Mouse (Mus musculus) testis, adult 2 months (tissue): ENCODE measurements at regions not wholly inside any gene's neighbourhood (a gene's known extent, or its start where the extent isn't known, plus 50 kb on each side); places are given as distances from the start of the nearest gene placed in this dataset.

Experiments
- CTCF ChIP-seq: fragments of 200-500 bp; IDR thresholded peaks from 2 replicates; pipeline ENCODE4 v1.5.1; 2012; ENCODE audit warnings: low read depth, mild to moderate bottlenecking, inconsistent platforms, low read length, moderate library complexity; ENCODE audit not compliant: control insufficient read depth, insufficient read depth, insufficient replicate concordance
- POLR2A ChIP-seq: fragments of 200-500 bp; IDR thresholded peaks from 2 replicates; pipeline ENCODE4 v1.6.1; 2012; ENCODE audit warnings: low read depth, mild to moderate bottlenecking, inconsistent platforms, low read length, moderate library complexity; ENCODE audit not compliant: control insufficient read depth

DNA sequence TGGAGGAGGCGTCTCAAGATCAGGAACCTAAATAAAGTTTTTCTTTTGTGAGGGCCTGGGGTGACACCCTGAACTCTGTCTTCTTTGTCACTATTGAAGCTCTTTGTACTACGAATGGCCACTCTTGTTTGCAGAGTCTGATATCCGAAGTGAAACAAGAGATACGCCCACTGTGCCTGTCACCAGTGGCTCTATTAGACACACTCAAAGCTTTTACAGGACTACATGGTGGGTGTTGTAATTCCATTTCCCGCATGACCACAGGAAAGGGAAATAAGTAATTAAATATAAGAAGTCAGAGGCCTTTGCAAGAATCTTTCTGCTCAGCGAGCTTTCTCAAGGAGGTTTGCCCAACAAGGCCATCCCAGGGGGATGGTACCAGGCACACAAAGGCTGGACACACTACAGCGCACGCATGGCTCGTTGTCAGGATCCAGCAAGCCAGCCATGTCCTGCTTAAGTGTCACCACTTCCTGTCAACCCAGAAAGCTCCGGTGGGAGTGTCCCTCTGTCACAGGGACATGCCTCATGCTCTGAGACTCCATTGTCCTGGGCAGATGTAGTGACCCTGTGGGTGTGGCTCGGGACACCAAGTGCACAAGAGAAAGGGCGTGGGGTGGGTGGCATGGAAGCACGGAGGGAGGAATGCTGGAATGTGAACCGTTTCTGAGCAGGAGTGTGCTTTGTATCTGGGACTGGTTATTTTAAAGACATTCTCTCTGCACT is 434.0 kb downstream of the Irx1 start:
- TF ChIP-seq CTCF (no peak), POLR2A (no peak)
